Mouse (Mus musculus): Measurements from ENCODE around the gene Nr2c2.

GRCm38 (mm10) chr6:92089982-92090381 lies 1.2 kb upstream of the Nr2c2 start:
- no peak for TF ChIP-seq CTCF (conservative IDR thresholded peaks at IDR 0.05; ENCODE audit: low read length)
- no peak for TF ChIP-seq POU5F1 (IDR thresholded peaks at IDR 0.05; ENCODE audit: borderline replicate concordance, low read length)
